Mouse (Mus musculus) cerebellum, adult 8-10 months (tissue): ENCODE measurements at regions not wholly inside any gene's neighbourhood (a gene's known extent, or its start where the extent isn't known, plus 50 kb on each side); places are given as distances from the start of the nearest gene placed in this dataset.
"Not testable (repeated sequence)": the region's sequence is repeated elsewhere in the genome, so short reads cannot be mapped to it uniquely, and the experiment has no call there.

Source experiments
- DNase-seq: peaks from one replicate; pipeline ENCODE4 v3.0.0; 2022

DNA sequence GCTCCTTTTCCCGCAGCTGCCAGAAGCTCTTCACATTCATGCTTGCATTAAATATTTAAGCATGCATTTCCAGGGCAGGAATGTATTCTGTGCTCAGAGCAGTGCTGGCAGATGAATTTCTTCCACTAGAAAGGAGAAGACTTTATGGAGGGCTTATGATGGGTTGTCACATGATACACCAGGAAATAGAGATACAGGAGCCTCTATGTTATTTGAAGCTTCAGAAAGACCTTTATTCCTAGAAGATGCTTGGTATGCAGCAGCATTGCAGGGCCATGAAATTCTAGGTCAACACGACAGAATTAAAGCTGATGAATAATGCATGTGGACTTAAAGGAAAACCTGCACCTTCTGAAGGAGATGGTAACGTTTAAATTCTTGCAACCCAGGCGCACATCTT, 212.1 kb downstream of the Adgrg6 start:
- DNase-seq, result no peak

DNA sequence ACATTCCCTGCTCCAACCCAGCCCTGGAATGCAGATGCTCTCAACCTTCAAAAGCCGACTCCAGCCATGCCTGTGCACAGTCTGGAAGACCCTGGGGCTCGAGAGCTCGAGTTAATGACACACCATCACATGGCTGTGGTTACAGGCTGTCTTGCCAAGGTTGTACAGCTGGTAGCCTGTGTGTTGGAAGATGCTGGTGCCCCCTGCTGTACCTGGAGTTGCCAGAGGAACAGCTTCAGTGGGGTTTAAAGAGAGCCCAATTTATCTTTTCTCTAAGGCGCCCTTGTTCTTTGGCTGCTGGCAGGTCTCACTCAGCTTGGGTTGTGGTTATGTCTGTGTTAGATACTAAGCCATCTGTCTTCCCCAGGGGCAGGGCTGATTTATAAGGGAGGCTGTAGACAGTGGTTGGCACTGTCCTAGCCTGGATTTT, 212.8 kb downstream of the Adgrg6 start:
- DNase-seq, result no peak

DNA sequence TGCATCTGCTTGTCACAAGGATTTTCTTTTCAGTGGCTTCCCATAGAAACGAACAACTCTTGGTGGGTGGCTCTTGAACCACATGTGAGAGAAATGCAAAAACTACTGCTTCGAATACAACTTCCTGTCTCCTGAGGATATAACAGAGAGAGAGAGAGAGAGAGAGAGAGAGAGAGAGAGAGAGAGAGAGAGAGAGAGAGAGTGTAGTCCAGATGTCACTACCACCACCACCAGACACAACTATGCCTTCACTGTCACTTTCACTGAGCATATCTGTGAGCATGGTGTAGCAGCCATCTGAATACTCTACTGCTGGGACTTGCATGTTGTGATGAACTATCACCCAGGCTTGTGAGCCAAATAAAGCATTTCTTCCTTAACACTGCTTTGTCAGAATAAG, 216.6 kb downstream of the Adgrg6 start:
- DNase-seq, result no peak

DNA sequence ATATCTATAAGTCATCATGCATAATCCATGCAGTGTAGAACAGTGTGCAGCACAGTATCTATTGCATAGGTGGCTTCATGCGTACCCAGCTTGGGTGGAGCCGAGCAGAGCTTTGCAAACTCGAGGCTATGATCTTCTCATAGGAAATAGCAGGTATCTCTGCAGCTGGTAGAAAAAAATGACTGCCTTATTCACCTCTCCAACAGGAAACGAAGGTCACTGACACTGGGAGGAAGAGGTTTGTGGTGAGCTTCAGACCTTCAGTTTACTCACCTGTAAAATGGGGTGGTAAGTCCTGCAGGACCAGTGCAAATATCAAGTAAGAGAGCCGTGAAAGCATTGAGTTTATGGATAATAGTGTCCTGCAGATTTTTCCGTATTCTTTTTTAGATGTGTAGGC, 219.2 kb downstream of the Adgrg6 start:
- no peak for DNase-seq

DNA sequence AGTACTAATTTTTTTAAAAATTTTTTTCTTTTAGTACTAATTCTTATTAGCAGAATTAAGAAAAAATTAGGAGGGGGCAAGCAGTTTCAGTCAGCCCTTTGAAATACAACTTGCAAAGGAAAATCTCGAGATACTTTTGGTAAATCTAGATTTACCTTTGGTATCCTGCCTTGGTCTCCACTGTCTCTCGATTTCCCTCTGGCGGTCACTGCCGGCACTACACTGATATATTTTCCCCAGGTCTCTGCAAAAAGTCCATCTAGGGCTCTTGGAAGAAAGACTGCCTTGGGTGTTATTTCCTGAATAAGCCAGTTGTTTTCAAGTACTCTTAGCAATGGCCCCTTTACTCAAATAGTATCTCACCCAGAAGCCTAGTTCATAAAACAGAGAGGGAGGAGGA, 224.0 kb downstream of the Adgrg6 start:
- peak; percentile 70 for DNase-seq

DNA sequence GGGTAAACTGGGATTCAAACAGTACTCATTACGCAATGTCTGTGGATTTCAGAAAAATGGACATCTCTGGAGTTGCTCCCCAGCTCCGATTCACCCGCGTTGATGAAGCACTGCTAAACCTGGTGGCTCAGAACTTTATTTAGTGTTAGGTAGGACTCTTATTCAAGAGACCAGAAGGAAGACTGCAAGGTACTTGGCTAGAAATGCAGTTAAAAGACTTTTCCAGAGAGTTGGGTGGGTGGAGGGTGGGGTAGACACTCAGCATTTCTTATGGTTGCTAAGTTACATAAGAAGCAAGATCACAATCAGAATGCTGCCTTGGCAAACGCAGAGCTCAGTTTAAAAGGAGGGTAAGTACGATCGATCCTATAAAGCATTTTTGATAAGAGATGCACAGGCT, 230.2 kb downstream of the Adgrg6 start:
- DNase-seq, result no peak

DNA sequence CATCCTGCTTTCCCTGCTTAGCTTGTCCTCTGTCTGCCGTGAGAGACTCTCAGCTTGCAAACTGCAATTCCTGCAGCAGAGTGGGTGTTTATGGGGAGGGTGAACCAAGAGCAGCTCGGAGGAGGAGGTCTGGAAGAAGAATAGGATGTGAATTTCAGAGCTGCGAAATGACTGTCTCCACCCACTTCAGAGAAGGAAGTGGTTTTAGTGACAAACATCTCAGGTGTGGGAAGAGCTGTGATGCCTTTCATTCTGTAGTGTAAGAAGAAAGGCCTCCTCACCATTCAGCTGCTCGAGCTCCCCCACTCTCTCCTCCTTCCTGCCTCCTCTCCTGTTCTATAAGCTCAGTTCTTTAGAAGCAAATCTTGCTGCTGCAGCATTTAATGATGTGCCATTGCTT, 230.9 kb downstream of the Adgrg6 start:
- DNase-seq, result no peak

DNA sequence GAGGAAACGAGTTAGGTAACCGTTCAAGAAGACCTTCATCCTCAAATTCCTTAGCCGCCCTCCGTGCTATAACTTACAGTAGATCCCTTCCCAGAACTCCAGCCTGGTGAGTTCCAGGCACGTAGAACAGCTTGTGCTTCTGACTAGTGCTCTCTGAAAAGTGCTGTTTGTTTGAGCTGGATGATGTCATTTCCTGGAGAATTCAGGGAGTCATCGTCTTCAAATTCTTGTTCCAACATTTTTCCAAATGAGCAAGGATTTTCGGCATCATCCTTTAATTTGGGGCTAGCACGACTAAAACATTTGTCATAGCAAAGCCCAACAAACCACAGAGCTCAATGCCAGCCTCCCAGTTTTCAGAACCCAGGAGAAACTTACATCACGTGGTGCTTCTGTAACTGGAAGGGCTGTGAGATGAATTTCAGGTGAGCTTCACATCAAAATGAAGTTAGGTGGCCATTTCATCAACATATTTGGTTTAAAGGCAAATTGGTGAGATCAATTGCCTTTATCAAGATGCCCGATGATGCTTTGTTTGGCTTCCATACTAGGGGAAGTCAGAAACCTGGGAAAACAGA, 231.4 kb downstream of the Adgrg6 start:
- no peak for DNase-seq

DNA sequence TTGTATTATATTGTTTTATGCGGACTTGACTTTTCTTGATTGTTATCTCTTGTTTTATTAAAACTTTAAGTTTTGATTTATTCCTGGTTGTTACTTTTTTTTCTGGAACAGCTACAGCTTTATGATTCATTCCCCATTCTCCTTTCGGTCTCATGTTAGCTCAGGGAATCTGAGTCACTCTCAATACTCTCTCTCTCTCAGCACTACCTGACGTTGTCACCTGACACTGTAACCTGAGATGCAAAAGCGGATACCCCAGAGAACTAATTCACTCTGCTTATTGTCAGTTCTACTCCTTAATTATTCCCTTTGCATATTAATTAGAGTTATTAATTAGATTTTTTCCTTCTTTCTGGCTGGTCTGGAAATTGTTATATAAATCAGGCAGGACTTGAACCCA, 232.5 kb downstream of the Adgrg6 start:
- no peak for DNase-seq

DNA sequence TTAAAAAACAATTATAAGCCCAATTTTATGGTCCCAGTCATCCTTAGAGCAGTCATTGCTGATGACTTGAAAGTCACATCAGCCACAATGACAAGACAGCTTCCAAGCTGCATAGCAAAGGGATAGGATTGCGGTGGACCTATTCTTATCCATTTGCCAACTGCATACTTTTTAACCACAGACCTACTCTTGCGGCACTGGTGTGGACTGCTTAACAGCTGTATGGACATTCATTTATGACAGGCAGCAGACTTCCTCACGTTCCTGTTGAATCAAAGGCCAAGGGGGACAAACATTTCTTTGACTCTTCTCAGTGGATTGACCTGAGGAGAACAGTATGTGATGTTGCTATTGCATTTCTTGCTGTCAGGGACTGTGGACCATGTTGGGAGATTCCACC, 233.5 kb downstream of the Adgrg6 start:
- no peak for DNase-seq

DNA sequence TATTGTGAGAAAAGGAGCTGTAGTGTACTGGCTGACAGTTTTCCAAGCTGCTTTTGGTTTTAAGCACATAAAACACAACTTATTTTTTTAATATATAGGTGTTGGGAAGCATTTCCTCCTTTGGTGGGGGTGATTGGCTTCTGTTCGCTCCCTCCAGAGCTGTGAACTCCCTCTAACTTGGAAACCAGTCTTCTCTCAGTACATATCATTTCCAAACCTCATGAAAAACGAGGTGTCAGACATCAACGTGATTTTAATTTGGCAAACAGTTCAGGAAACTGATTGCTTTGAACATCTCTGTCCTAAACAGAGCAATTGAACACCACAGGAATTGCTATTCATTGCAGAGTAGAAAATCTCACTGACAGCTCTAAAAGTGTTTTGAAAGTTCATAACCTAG, 238.6 kb downstream of the Adgrg6 start:
- DNase-seq, result no peak

DNA sequence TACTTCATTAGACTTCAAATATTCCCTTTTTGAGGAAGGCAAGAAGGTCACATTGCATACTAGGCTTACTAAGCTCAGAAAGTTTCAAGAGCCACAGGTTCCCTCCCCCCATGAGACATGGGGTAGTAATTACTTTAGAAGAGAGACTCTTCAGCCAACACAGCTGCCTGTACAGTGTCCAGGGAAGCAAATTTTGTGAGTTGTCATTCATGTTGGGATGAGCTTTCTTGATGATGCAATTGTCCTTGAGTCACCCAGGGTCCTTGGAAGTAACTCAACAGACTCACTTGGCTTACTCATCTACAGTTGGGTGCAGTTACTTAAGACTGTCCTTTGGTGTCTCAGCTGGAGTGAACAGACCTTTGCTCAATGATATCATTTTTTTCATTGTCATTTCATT, 242.0 kb downstream of the Adgrg6 start:
- DNase-seq, result no peak

DNA sequence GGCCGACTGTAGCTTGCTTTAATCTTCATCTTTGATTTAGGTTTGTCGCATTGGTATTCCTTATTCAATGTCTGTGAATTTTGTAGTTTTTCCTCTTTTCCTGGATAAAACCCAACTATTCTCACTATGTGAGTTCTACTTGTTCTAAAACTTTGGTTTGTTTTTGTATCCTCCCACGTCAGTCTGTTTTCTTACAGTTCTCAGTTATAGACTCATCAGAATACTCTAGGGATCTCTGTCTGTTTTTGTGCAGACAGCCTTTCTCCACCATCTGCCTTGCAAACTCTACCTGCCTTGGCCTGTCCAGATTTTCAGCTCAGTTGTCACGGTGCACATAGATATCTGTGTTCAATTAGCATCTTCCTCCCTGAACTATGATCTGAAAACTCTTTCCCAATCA, 249.3 kb downstream of the Adgrg6 start:
- DNase-seq, result no peak

DNA sequence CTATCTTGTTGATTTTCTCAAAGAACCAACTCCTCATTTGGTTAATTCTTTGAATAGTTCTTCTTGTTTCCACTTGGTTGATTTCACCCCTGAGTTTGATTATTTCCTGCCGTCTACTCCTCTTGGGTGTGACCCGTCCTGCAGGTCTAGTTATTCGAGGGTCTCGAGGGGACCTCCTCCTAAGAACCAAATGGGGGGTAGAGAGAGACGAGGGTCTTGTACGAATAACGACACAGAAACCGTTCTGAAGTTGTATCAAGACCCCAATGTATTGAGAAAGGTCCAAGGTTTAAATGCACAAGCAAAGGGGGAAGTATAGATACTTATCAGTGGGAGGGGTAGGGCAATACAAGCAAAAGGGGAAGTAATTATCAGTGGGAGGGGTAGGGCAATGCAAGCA, 252.8 kb downstream of the Adgrg6 start:
- not testable (repeated sequence) for DNase-seq

DNA sequence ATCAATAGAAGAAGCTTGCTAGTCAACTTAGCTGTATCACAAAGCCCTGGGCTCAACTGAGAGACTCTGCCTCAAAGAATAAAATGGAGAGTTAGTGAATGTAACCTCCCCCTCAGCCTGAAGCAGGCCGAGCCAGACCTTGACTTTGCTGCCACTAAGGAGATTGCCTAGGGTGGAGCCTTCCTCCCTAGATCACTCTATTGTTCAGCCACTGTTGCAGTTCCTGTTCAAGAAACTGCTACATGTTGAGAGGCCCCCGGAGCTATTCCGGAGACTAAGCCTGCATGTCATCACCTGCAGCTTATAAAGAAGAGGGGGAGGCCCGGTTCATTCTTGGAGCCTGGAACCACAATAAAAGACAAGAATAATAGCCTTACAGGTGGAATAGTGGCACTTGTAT, 257.9 kb downstream of the Adgrg6 start:
- DNase-seq, result no peak

DNA sequence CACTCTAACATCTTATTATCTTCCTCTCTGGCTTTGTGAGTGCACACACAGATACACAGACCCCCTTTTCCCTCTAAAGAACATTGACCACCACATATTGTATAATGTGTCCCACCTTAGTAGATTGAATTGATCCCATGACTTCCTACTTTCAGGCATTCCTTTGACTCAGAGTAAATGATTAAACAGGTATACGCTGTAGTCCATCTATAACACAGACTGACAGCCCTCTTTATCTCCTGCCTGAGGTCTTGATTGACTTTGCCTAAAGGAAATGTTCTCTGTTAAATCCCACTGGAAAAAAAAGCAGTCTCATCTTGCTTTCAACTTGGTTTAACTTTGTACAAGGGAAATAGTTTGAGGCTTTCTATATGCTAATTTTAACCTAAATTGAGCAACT, 268.8 kb downstream of the Adgrg6 start:
- no peak for DNase-seq

DNA sequence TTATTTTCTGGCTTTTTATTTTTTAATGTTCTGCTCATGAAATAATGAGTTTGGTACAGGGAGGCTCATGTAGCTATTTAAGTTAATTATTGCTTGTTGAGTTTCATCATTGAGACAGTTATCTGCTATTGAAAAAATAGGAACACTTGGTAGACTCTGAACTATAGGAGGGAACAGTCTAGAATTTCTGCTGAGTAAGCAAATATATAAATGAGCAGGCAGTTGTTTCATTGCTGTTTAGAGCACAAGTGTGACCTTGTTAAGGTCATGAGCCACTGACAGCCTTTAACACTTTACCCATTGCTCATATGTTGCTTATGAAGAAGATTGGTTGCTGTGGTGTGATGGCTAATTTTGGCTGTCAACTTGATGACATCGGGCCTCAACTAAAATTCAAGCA, 270.0 kb downstream of the Adgrg6 start:
- no peak for DNase-seq

DNA sequence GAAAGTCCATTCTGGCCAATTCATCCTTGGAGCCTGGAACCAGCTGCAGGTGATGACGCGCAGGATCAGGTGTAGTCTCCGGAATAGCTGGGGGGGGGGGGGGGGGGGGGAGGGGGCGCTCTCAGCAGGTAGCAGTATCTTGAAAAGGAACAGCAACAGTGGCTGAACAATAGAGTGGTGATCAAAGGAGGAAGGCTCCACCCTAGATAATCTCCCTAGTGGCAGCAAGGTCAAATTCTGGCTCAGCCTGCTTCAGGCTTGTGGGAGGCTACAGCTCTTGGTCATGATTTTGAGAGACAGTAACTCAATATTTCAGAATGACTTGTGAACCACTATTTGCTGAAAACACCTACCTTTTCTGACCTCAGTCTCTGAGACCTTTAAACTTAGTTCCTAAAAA, 275.5 kb downstream of the Adgrg6 start:
- DNase-seq, result no peak

DNA sequence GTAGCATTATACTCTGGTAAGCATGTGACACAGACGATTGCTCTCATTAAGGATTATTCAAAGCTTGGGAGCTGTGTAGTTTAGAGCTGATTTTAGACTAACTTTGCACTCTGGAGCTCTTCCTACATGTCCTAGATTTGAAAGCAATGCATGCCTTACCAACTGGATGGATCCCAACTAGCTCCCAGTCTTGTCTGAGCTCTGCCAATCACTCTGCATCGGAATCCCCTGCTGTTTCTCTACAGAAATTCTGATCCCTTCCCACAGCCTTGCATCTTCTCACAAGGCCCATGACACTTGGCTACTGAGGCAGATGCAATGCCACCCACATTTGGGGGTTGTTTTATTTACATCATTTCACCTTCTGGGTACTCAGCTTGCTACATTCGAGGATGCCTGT, 277.8 kb downstream of the Adgrg6 start:
- no peak for DNase-seq

DNA sequence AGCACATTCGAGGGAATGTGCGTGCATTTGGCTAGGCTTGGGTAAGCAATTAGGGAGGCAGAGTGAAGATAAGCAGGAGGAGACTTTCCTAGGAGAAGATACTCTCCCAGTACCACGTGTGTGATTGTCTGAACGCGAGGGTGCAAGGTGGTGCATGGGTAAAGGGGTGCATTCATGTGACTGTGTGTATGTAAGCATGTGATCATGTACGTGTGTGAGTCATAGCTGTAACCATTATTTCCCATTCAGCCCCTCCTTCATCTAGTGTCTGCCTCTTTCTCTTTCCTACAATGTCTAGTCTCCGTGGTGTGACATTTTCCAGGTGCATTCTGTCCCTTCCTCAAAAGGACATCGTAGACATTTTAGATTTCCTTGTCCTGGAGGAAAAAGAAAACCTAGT, 273.8 kb downstream of the Hivep2 start:
- no peak for DNase-seq

DNA sequence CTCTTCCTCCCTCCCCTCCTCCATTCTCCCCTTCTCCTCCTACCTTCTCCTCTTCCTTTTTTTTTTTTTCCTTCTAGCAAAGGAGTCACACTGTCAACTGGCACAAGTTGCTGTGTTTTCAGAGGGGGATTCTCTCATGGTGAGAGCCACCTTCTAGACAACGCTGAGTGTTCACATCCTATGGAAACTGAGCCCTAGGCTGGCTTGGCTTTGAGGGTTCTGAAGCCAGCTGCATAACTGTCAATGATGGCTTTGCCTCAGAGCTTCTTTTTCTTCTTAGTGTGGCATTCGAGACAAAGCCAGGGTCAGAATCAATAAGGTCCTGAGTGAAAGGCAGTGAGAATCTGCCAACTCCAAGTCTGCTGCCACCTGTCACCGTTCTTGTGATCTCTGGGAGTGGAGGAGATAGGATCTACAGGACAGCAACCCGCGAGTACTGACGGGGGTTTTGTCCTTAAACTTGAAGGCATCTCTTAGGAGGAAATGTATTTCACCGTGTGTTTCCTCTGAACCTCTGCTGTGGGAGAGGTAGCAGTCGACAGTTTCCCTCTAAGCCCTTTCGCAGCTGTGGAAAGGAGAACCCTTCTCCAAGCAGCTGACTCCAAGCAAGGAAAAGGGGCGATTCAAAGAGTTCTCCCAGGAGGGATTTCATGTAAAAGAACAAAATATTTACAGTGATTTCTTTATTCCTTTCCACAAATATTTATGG, 269.2 kb downstream of the Hivep2 start:
- no peak for DNase-seq

DNA sequence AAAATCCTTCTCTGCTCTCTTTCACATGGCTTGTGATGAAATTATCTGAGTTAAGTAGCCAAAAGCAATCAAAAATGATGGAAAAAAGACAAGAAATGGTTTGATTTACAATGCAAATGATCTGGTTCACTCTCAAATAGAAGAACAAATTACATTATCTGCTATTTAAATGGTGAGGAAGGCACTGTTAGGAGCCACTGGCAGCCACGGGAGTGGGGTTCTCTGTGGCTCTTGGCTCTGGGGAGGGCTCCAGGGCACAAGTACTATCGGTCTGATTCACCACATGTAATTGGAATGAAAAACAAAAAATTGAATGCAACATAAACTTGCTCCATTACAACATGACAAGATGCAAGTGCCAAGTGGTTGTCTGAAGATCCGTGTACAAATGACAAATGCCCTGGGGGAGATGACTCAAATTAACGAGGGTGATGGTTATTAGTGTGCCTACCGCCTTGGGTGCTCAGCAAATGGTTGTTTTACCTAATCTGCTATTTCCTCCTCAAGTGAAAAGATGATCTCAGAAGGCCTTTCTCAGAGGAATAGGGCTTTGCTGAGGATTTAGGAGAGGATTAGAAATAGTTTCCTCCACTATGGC, 268.2 kb downstream of the Hivep2 start:
- no peak for DNase-seq

DNA sequence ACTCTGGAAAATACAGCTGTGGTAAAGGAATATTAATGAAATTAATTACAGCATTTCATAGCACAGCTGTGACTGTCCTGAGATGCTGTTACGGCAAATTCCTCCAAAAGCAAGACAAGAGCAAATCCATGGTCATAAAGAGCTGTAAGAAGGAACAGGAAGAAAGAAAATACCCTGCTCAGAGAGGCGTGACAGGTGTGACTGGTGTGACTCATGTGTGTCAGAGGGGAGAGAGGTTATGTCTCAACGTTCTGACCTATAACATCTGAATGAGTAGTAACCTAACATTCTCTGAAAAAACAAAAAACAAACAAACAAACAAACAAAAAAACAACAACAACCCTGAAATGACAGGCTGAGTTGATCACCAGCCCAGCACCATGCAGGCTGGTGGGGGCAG, 267.5 kb downstream of the Hivep2 start:
- no peak for DNase-seq

DNA sequence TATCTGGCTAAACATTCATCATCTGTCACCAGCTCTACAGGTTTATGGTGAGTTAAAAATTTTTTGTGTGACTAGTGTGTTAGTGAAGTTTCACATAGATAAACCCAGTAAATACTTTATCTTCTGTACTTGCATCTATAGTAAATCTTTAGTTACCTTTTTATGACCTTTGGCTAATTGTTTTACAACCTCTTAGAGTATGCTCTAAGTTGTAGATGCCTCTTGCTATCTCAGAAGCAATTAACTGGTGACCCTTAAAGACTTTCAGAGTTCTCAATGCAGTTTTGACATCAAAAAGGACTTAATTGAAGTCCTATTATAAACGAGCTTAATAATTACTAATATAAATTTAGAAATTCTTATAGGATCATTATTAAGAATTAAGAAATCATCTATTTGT, 265.6 kb downstream of the Hivep2 start:
- DNase-seq, result no peak

DNA sequence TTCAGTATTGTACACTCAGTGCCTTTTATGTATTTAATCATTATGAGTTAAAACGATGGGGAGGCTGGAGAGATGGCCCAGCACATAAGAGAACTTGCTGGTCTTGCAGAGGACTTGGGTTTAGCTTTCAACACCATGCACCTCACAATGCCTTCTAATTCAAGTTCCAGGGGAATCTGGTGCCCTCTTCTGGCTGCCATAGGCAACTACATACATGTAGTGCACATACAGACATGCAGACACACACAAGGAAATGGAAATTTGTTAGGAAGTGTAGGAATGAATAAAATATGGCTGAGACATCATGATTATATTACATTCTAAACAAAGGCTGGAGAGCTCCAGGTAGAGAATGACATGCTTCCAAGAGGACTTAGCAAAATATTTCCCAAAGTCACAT, 251.4 kb downstream of the Hivep2 start:
- no peak for DNase-seq
